In the genomic region with DNA sequence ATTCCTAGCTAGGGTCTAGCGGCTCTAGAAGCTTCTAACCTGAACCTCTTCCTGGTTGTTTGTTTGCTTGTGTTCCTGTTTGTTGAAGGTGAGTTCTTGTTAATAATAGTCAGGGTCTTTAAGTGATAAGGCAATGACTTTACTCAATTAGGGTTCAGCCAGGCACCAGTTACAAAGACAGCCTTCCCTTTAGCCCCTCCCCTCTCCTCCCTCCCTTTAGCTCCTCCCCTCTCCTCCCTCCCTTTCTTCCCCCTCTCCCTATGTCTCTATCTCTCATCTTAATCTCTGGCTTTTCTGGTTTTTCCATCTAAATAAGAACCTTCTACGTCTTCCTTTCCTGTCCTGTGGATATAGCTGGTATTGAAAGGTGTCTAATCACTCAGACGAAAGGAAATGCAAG, we compare ENCODE assay signal across 10 mouse cellular contexts. TPM values are rescaled to one million over a fixed set of nuclear protein-coding genes. Genes with fewer than 3 reads are reported as not detected.
DNase-seq lines count a peak whose midpoint lies in the region; ATAC-seq lines count a peak whose summit lies in the region.
"Had no signal": no experiment of that assay in that cellular context is flagged by ENCODE, and none has a peak within 500 bp of the region (broad histone marks: within the 10 kb centered on the region; RNA-seq: fewer than 3 reads in every experiment).

No protein-coding gene starts in this region.

- no peaks in the 10 kb centered on the region; the same call in 1 of the 2 replicates for H3K4me1 ChIP-seq in heart, embryonic 12.5 days (replicated peaks)
- H3K4me1 ChIP-seq in liver, embryonic 13.5 days (replicated peaks), result peaks cover 43% of the 10 kb centered on the region

- H3K27ac ChIP-seq in heart, embryonic 12.5 days (ENCODE audit: poor library complexity, severe bottlenecking), result no peak overlapping the region; the same call in 1 of the 2 replicates
- peak overlapping the region; percentile 89 for H3K27ac ChIP-seq in liver, embryonic 13.5 days

- no peak for DNase-seq in heart, adult 8-10 months (ENCODE audit: low spot score)
- peak; percentile 29 for DNase-seq in liver, embryonic 13.5 days
- DNase-seq in spleen, postnatal 14 days (ENCODE audit: low spot score in 2 of 2), result no peak
- no peak for DNase-seq in adipocyte (ENCODE audit: low spot score)
- no peak for DNase-seq in right cerebral cortex, postnatal 4 days
- DNase-seq: gastrocnemius, postnatal 36 days; kidney, postnatal 14 days had no signal

- H3K4me3 ChIP-seq in heart, embryonic 12.5 days, result no peak overlapping the region
- peak overlapping the region; percentile 47 for H3K4me3 ChIP-seq in liver, embryonic 13.5 days (replicated peaks)

- H3K4me2 ChIP-seq in heart, embryonic 12.5 days, result peak overlapping the region; percentile 56
- peak overlapping the region; percentile 74 for H3K4me2 ChIP-seq in liver, embryonic 13.5 days

- no peaks in the 10 kb centered on the region for H3K36me3 ChIP-seq in heart, embryonic 12.5 days
- H3K36me3 ChIP-seq in liver, embryonic 13.5 days, result no peaks in the 10 kb centered on the region

- H3K9me3 ChIP-seq in heart, embryonic 12.5 days (replicated peaks), result no peaks in the 10 kb centered on the region
- H3K9me3 ChIP-seq in liver, embryonic 13.5 days (replicated peaks), result no peaks in the 10 kb centered on the region

- no peaks in the 10 kb centered on the region for H3K27me3 ChIP-seq in heart, embryonic 12.5 days (replicated peaks)
- peaks cover 9% of the 10 kb centered on the region; the same call in 1 of the 2 replicates for H3K27me3 ChIP-seq in liver, embryonic 13.5 days

- H3K9ac ChIP-seq in heart, embryonic 12.5 days, result no peak overlapping the region
- peak overlapping the region; percentile 36 for H3K9ac ChIP-seq in liver, embryonic 13.5 days

- 61% methylated on average over 3 of the region's 3 CpGs for WGBS in heart, embryonic 12.5 days
- WGBS in liver, embryonic 13.5 days (ENCODE audit: insufficient replicate concordance), result 36% methylated on average over 3 of the region's 3 CpGs

- ATAC-seq in heart, embryonic 12.5 days (ENCODE audit: insufficient number of reproducible peaks, low FRiP score), result peak; percentile 82
- ATAC-seq in CD4-positive, CD25-positive, alpha-beta regulatory T cell, adult 4 months, result peak; percentile 32
- peak; percentile 61 for ATAC-seq in erythroblast, adult 5-6 weeks (replicated peaks; ENCODE audit: low FRiP score, poor library complexity, severe bottlenecking)
- peak; percentile 76 for ATAC-seq in liver, embryonic 13.5 days (ENCODE audit: low read depth)

RNA-seq across cellular contexts. Expression of a gene that starts 10.7 kb away (rescaled TPM):
- 0.21 and 0.24 TPM in 2 replicates for polyA plus RNA-seq in heart, embryonic 12.5 days (2016; fragmentation: Nextera tagmentation; extraction: Ambion mirVana)
- total RNA-seq in heart, adult 8-10 months (2022), result under 1 TPM in 1 of 4 experiments, not detected in 3; 0.22 TPM
- polyA plus RNA-seq in CD4-positive, CD25-positive, alpha-beta regulatory T cell, adult 4 months (2017; shearing (Covaris generic)), result not detected
- not detected in 2 replicates for total RNA-seq in erythroblast, adult 5-6 weeks (2015; ENCODE audit: low replicate concordance)
- total RNA-seq in erythroblast, adult 5-6 weeks (2017; ENCODE audit: low replicate concordance), result not detected in 2 replicates
- polyA plus RNA-seq in liver, embryonic 13.5 days (2015; fragmentation: Nextera tagmentation; extraction: Ambion mirVana), result 0.08 and 0.15 TPM in 2 replicates
- total RNA-seq: gastrocnemius, postnatal 36 days had no signal

RNA-seq across cellular contexts. Expression of a gene that starts 27.2 kb away (rescaled TPM):
- polyA plus RNA-seq in heart, embryonic 12.5 days (2016; fragmentation: Nextera tagmentation; extraction: Ambion mirVana), result 37.9 and 41.6 TPM in 2 replicates
- total RNA-seq in heart, adult 8-10 months (2022), result 10 to 100 TPM in 1 of 4 experiments, 1 to 10 TPM in 3; 7.0 to 10.0 (median 8.5) TPM
- polyA plus RNA-seq in CD4-positive, CD25-positive, alpha-beta regulatory T cell, adult 4 months (2017; shearing (Covaris generic)), result 10 to 100 TPM; 42.5 to 52.4 TPM
- 1.0 and 6.7 TPM in 2 replicates for total RNA-seq in erythroblast, adult 5-6 weeks (2015; ENCODE audit: low replicate concordance)
- 7.8 and 8.6 TPM in 2 replicates for total RNA-seq in erythroblast, adult 5-6 weeks (2017; ENCODE audit: low replicate concordance)
- 41.0 and 44.8 TPM in 2 replicates for polyA plus RNA-seq in liver, embryonic 13.5 days (2015; fragmentation: Nextera tagmentation; extraction: Ambion mirVana)

Comparison
In these comparisons a context has a peak if more than half of its experiments do, and no peak if none do; other contexts are left out.
1. ATAC-seq: peak in every context shown above with its lines; median percentile 82 in heart, embryonic 12.5 days; 76 in liver, embryonic 13.5 days; 61 in erythroblast, adult 5-6 weeks; 32 in CD4-positive, CD25-positive, alpha-beta regulatory T cell, adult 4 months.